Mouse (Mus musculus) gastrocnemius, postnatal 4 days (tissue): ENCODE measurements around the gene Clec16a. TPM values are rescaled to one million over a fixed set of nuclear protein-coding genes. Genes with fewer than 3 reads are reported as not detected.

Experiments used
- DNase-seq, 2 experiments: peaks; one replicate each; pipeline ENCODE4 v3.0.0; 2021 to 2022; ENCODE audit warnings: low spot score in 2 of 2, mixed read lengths in 2 of 2
- total RNA-seq, 2 experiments: library from RNA; stranded (reverse); gene quantifications; 2 replicates each; pipeline ENCODE4 v1.2.3; 2021

Clec16a gene
- total RNA-seq, 2 experiments from 2014 or later = 22.3 to 26.2 TPM

GRCm38 (mm10) chr16:10761182-10761581 is 216.0 kb downstream of the Clec16a start:
- no peak for DNase-seq

- no peak for DNase-seq
Observed at GRCm38 (mm10) chr16:10762569-10763180, 217.5 kb downstream of the Clec16a start.

GRCm38 (mm10) chr16:10763540-10764264 is 218.6 kb downstream of the Clec16a start:
- no peak for DNase-seq

- no peak for DNase-seq
Observed at GRCm38 (mm10) chr16:10764323-10764722, 219.2 kb downstream of the Clec16a start.

- peak; percentile 59 to 76 for DNase-seq
Observed at GRCm38 (mm10) chr16:10767158-10767557, 222.0 kb downstream of the Clec16a start.

- no peak for DNase-seq
Observed at GRCm38 (mm10) chr16:10768821-10769220, 223.7 kb downstream of the Clec16a start.

GRCm38 (mm10) chr16:10769661-10770060 is 224.5 kb downstream of the Clec16a start:
- no peak for DNase-seq

- DNase-seq = no peak
Observed at GRCm38 (mm10) chr16:10770531-10771325, 225.6 kb downstream of the Clec16a start.

- DNase-seq = no peak
Observed at GRCm38 (mm10) chr16:10771769-10772510, 226.8 kb downstream of the Clec16a start.

GRCm38 (mm10) chr16:10773543-10773942 is 228.4 kb downstream of the Clec16a start:
- no peak for DNase-seq

GRCm38 (mm10) chr16:10774726-10775125 is 229.6 kb downstream of the Clec16a start:
- DNase-seq = no peak

GRCm38 (mm10) chr16:10776322-10776721 is 231.2 kb downstream of the Clec16a start:
- no peak for DNase-seq

GRCm38 (mm10) chr16:10777579-10778160 is 232.5 kb downstream of the Clec16a start:
- no peak for DNase-seq

- no peak for DNase-seq
Observed at GRCm38 (mm10) chr16:10780631-10781120, 235.5 kb downstream of the Clec16a start.

- DNase-seq = no peak
Observed at GRCm38 (mm10) chr16:10781862-10782371, 236.8 kb downstream of the Clec16a start.

- no peak for DNase-seq
Observed at GRCm38 (mm10) chr16:10782377-10783151, 237.4 kb downstream of the Clec16a start.

GRCm38 (mm10) chr16:10783152-10783434 is 238.0 kb downstream of the Clec16a start:
- no peak for DNase-seq

GRCm38 (mm10) chr16:10783451-10783850 is 238.3 kb downstream of the Clec16a start:
- DNase-seq = no peak

GRCm38 (mm10) chr16:10783883-10784792 is 239.0 kb downstream of the Clec16a start:
- DNase-seq = peak; percentile 34 to 59
